Mouse (Mus musculus) embryonic facial prominence, embryonic 12.5 days (tissue): ENCODE measurements at regions not wholly inside any gene's neighbourhood (a gene's known extent, or its start where the extent isn't known, plus 50 kb on each side); places are given as distances from the start of the nearest gene placed in this dataset.
A peak's percentile ranks its signal among the peaks of the same experiment; 100 is the strongest.

Experiments
- ATAC-seq: fragments of 200-750 bp; cut with Nextera tagmentation; 2 replicates; pipeline ENCODE4 v1.8.0; 2017; ENCODE audit not compliant: insufficient number of reproducible peaks, insufficient read depth, low FRiP score, low TSS enrichment
- H3K27ac ChIP-seq: fragments of 300-500 bp; sonication (generic); 2 replicates; pipeline ENCODE4 v1.5.1; 2016; ENCODE audit warnings: mild to moderate bottlenecking
- H3K27me3 ChIP-seq: fragments of 300-500 bp; sonication (generic); 2 replicates; pipeline ENCODE4 v1.6.1; 2016; ENCODE audit warnings: mild to moderate bottlenecking, moderate library complexity
- H3K36me3 ChIP-seq: fragments of 300-500 bp; sonication (generic); 2 replicates; pipeline ENCODE4 v1.6.1; 2016; ENCODE audit warnings: mild to moderate bottlenecking
- H3K4me1 ChIP-seq: fragments of 300-500 bp; sonication (generic); 2 replicates; pipeline ENCODE4 v1.6.1; 2016
- H3K4me2 ChIP-seq: fragments of 300-500 bp; sonication (generic); replicated peaks from 2 replicates; pipeline ENCODE4 v1.6.1; 2016; ENCODE audit warnings: mild to moderate bottlenecking, moderate library complexity
- H3K4me3 ChIP-seq: fragments of 300-500 bp; sonication (generic); 2 replicates; pipeline ENCODE4 v1.5.1; 2016; ENCODE audit warnings: mild to moderate bottlenecking
- H3K9ac ChIP-seq: fragments of 300-500 bp; sonication (generic); 2 replicates; pipeline ENCODE4 v1.6.1; 2016; ENCODE audit warnings: mild to moderate bottlenecking, moderate library complexity
- H3K9me3 ChIP-seq: fragments of 300-500 bp; sonication (generic); 2 replicates; pipeline ENCODE4 v1.6.1; 2016; ENCODE audit warnings: mild to moderate bottlenecking, moderate library complexity
- WGBS: fragments of 180-500 bp; shearing (Covaris S2); methylation state at CpG from one replicate; pipeline ENCODE4 v1.1.7; 2016; 5-methylcytosine and 5-hydroxymethylcytosine counted together

DNA sequence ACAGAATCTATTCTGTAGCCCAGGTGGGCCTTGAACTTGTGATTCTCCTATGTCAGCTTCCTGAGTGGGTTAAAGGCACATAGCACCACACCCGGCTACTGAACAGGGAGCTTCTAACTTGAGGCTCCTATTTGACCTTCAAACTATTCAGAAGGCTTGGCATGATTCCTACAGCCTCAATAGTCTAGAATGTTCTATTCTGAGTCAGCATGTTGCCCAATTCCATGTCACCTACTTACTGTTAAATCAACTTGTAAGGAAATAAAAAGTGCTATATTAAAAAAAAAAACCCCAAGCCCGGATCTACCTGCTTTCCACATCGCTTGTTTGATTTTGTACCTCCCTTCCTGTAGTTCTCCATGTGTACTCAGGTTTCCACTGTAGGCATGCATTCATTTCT is 87.6 kb upstream of the Klf4 start:
- no peak overlapping the region for H3K27ac ChIP-seq
- ATAC-seq, result no peak
- no peaks in the 10 kb centered on the region for H3K27me3 ChIP-seq
- no peaks in the 10 kb centered on the region for H3K36me3 ChIP-seq
- no peaks in the 10 kb centered on the region for H3K4me1 ChIP-seq
- 81% methylated on average over 3 of the region's 3 CpGs for WGBS
- H3K4me3 ChIP-seq, result no peak overlapping the region
- no peaks in the 10 kb centered on the region for H3K9me3 ChIP-seq
- H3K4me2 ChIP-seq, result no peak overlapping the region
- no peak overlapping the region for H3K9ac ChIP-seq

DNA sequence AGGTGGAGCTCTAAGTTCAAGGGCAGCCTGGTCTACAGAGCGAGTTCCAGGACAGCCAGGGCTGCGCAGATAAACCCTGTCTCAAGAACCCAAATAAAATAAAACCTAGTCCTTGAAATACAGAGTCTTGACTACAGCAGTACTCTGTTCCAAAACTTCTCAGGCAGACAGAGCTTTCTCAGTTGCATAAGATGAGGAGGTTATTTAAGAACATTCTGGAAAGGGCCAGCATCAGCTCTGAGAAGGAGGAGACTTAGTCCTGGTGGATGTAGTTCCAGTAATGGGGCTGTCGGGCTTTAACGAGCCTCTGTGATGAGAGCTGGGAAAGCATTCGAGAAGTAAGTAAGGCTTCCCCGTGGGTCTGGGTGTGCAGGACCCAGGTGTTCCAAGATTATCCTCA is 83.5 kb upstream of the Klf4 start:
- no peaks in the 10 kb centered on the region for H3K27me3 ChIP-seq
- H3K4me3 ChIP-seq, result no peak overlapping the region
- H3K4me1 ChIP-seq, result no peaks in the 10 kb centered on the region
- H3K9me3 ChIP-seq, result no peaks in the 10 kb centered on the region
- no peak for ATAC-seq
- H3K4me2 ChIP-seq, result no peak overlapping the region
- H3K9ac ChIP-seq, result no peak overlapping the region
- WGBS, result 70% methylated on average over 6 of the region's 6 CpGs
- no peak overlapping the region for H3K27ac ChIP-seq
- H3K36me3 ChIP-seq, result no peaks in the 10 kb centered on the region

DNA sequence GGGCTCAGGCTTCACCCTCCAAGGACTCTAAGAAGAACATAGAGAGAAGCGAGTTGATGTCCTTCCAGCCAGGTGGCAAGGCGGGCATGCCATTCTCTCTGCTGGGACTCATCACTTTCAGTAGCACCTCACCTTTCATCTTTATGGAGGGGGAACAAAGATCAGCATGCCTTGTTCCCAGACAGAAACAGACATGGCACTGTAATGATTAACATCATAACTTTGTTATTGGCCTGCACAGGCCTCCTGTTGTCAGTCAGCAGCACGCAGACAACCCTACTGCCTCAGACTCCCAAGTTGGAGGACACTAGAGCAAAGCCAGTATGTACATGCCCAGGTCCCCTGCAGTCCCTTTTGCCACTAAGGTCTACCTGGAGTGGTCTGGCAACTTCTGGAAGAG is 81.3 kb upstream of the Klf4 start:
- H3K4me1 ChIP-seq, result no peaks in the 10 kb centered on the region
- no peaks in the 10 kb centered on the region for H3K36me3 ChIP-seq
- no peak overlapping the region for H3K9ac ChIP-seq
- WGBS, result 91% methylated on average over 3 of the region's 3 CpGs
- no peaks in the 10 kb centered on the region for H3K27me3 ChIP-seq
- no peak overlapping the region for H3K4me3 ChIP-seq
- no peaks in the 10 kb centered on the region for H3K9me3 ChIP-seq
- H3K27ac ChIP-seq, result no peak overlapping the region
- no peak for ATAC-seq
- no peak overlapping the region for H3K4me2 ChIP-seq

DNA sequence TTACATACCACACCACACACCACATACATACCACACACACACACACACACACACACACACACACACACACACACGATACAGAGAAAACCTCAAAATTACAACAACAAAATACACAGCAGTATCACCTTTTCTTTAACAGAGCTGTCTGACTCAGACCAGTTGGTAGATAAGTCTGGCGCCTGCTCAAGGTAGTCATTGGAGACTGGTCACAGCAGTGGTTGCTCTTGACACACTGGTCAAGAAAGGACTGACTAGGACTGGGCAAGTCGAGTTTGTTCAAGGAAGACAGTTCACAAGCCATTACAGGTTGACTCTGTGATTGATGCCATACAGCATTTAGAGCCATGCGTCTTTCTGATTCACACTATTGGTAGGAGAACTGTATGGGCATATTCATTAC is 78.7 kb upstream of the Klf4 start:
- H3K9me3 ChIP-seq, result no peaks in the 10 kb centered on the region
- WGBS, result 86% methylated on average over 4 of the region's 4 CpGs
- no peaks in the 10 kb centered on the region for H3K36me3 ChIP-seq
- no peak for ATAC-seq
- H3K27me3 ChIP-seq, result no peaks in the 10 kb centered on the region
- no peak overlapping the region for H3K4me3 ChIP-seq
- H3K4me1 ChIP-seq, result no peaks in the 10 kb centered on the region
- no peak overlapping the region for H3K27ac ChIP-seq
- H3K9ac ChIP-seq, result no peak overlapping the region
- no peak overlapping the region for H3K4me2 ChIP-seq

DNA sequence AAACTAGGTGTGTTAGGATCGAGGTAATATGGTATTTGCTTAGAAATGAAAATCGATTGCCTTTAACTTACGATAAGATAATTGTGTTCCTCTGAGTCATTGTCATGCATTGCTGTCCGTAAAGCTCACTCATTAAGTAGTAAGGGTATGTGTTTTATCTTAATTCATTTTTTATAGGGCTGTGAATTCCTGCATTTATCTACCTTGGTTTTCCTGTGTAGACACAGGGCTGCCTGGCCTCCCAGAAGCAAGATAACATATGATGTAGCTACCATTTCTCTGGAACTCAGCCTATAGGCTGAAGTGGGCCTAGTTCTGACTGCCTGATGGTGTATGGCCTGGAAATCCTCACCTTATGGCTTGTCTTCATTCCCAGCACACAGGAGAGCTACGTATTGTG is 76.9 kb upstream of the Klf4 start:
- H3K9me3 ChIP-seq, result no peaks in the 10 kb centered on the region
- no peak overlapping the region for H3K4me3 ChIP-seq
- no peaks in the 10 kb centered on the region for H3K36me3 ChIP-seq
- H3K9ac ChIP-seq, result no peak overlapping the region
- no peak for ATAC-seq
- 86% methylated on average over 5 of the region's 5 CpGs for WGBS
- no peaks in the 10 kb centered on the region for H3K27me3 ChIP-seq
- no peak overlapping the region for H3K27ac ChIP-seq
- no peak overlapping the region for H3K4me2 ChIP-seq
- H3K4me1 ChIP-seq, result no peaks in the 10 kb centered on the region

DNA sequence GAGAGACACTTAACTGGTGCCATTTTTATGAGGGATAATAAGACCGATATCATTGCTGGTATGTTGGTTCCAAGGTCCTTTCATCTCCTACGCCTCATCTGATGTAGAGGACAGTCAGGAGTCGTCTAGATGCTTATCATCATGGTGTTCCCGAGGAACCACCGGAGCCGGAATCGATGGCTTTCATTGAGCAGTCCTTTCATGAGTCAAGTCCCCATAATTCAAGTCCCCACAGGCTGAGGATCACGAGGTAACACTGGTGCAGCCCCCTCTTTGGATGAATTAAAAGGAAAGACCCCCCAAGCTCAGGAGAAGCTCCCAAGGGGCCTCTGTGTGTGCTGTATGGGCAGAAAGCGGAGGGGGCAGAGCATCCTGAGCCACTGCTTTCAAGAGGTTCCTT is 73.3 kb upstream of the Klf4 start:
- no peak overlapping the region for H3K4me3 ChIP-seq
- no peaks in the 10 kb centered on the region for H3K4me1 ChIP-seq
- no peak overlapping the region for H3K27ac ChIP-seq
- 93% methylated on average over 9 of the region's 9 CpGs for WGBS
- H3K4me2 ChIP-seq, result no peak overlapping the region
- ATAC-seq, result no peak
- H3K36me3 ChIP-seq, result no peaks in the 10 kb centered on the region
- no peaks in the 10 kb centered on the region for H3K9me3 ChIP-seq
- no peak overlapping the region for H3K9ac ChIP-seq
- no peaks in the 10 kb centered on the region for H3K27me3 ChIP-seq

DNA sequence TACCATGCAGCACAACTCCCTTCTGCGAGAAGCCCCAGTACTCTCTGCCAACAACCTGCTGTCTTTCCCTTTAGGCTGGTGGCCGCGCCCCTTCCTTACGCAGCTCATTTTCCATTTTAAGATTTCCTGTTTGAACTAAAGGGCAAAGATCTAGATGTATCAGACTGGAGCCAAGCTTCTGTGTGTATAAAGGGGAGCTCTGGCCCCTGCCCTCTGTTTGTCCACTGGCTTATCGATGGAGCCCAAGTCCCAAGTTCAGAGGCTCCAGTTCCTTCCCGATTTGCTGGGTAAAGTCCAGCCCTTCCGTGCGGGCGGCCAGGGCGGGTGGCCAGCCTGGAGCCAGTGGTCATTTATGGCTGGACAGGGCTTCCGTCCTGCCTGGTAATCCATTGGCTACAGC is 72.6 kb upstream of the Klf4 start:
- Histone ChIP-seq H3K4me1 (no peaks in the 10 kb centered on the region), H3K27ac (no peak overlapping the region), H3K36me3 (no peaks in the 10 kb centered on the region), H3K9ac (no peak overlapping the region), H3K4me2 (no peak overlapping the region), H3K27me3 (no peaks in the 10 kb centered on the region), H3K4me3 (no peak overlapping the region), H3K9me3 (no peaks in the 10 kb centered on the region)
- ATAC-seq, result no peak
- 90% methylated on average over 11 of the region's 11 CpGs for WGBS

DNA sequence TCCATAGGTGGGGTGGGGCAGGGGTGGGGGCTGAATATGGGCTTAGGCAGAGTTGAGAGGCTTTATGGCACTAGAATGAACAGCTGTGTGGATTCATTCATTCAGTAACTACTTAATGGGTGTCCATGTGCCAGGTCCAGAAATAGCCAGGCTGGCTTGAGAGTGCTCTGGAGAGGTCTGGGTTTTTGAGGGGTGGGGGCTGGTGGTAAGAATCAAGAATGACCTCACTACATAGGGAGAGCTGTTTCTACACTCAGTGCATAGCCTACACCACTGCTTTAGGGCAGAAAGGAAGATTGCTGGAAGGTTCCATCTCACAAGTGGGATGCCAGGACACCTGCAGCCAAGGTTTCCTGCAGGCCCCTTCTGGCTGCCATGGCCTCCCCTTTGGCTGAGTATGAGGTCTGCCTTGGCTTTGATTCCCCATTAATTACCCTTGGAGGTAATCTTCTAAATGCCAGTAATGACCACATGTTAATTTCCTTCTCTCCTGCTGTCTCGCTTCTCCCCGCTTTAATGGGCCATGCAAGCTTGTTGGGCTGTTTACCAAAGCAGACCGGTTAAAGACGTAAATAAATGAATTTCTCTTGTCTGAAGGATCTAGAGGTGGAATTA is 71.7 kb upstream of the Klf4 start:
- whole genome bisulfite sequencing, result 82% methylated on average over 4 of the region's 4 CpGs
- H3K9ac ChIP-seq, result no peak overlapping the region
- no peaks in the 10 kb centered on the region for H3K4me1 ChIP-seq
- H3K27ac ChIP-seq, result no peak overlapping the region
- H3K36me3 ChIP-seq, result no peaks in the 10 kb centered on the region
- no peaks in the 10 kb centered on the region for H3K9me3 ChIP-seq
- H3K4me2 ChIP-seq, result no peak overlapping the region
- no peaks in the 10 kb centered on the region for H3K27me3 ChIP-seq
- H3K4me3 ChIP-seq, result no peak overlapping the region
- 0 out of 2 replicates have a peak, but pooled peaks have one; percentile 35 for ATAC-seq

DNA sequence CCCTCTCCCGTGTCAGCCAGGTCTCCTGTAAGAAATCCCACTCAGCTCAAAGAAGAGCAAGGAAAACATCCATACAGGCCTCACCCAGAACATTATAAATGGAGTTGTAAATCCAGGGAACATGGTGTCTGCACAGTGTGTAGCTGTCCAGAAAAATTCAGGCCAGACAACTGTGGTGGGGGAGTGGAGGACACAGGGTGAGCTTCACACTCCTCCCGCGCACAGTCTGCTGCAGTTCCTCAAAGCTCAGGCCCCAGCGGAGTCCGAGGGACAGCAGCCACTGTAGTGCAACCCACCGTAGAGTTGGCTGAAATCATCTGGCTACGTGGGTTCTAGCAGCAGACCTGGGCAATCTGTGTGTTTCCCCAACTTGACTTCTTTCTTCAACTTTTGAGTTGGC is 62.9 kb upstream of the Klf4 start:
- Histone ChIP-seq H3K4me2 (no peak overlapping the region), H3K36me3 (no peaks in the 10 kb centered on the region), H3K9me3 (no peaks in the 10 kb centered on the region), H3K4me3 (no peak overlapping the region), H3K27ac (no peak overlapping the region), H3K27me3 (no peaks in the 10 kb centered on the region), H3K4me1 (no peaks in the 10 kb centered on the region), H3K9ac (no peak overlapping the region)
- WGBS, result 91% methylated on average over 7 of the region's 7 CpGs
- no peak for ATAC-seq

DNA sequence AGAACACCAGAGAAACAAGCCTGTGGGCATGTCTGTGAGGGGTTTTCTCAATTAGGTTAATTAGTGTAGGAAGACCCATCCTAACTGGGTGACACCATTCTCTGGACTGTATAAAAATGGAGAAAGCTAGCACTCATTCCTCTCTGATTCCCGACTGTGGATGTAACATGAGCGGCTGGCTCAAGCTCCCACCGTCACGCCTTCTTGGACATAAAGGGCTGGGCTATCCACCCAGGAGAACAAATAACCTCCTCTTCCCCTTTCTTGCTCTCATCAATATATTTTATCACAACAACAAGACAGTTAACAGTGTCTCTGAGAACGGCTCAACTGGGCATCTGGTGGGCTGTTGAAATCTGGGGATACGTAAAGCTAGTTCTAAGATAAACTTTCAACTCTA is 62.4 kb upstream of the Klf4 start:
- Histone ChIP-seq H3K4me2 (no peak overlapping the region), H3K36me3 (no peaks in the 10 kb centered on the region), H3K4me1 (no peaks in the 10 kb centered on the region), H3K27me3 (no peaks in the 10 kb centered on the region), H3K27ac (no peak overlapping the region), H3K9me3 (no peaks in the 10 kb centered on the region), H3K4me3 (no peak overlapping the region), H3K9ac (no peak overlapping the region)
- no peak for ATAC-seq
- WGBS, result 82% methylated on average over 6 of the region's 6 CpGs

DNA sequence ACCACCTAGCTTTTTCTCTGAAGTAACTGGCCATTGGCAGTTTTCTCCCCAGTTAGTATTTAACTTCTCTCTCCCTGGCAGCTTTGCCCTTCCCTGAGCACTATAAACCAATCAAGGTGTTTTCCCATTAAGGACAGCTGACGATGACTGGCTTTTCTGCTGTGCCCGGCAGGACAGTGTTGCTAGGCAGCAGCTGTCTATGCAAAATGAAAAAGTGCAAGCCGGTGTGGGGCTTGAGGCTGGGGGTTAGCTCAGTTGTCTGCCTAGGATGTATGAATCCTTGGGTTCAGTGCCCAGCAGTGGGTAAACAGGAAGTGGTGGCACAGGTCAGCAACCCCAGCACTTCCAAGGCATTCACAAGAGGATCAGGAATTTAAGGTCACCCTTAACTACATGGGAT is 60.9 kb upstream of the Klf4 start:
- H3K9ac ChIP-seq, result no peak overlapping the region
- H3K4me3 ChIP-seq, result no peak overlapping the region
- H3K27ac ChIP-seq, result no peak overlapping the region
- no peaks in the 10 kb centered on the region for H3K36me3 ChIP-seq
- 33% methylated on average over 3 of the region's 3 CpGs for WGBS
- H3K27me3 ChIP-seq, result no peaks in the 10 kb centered on the region
- no peak for ATAC-seq
- H3K4me1 ChIP-seq, result no peaks in the 10 kb centered on the region
- no peaks in the 10 kb centered on the region for H3K9me3 ChIP-seq
- H3K4me2 ChIP-seq, result no peak overlapping the region

DNA sequence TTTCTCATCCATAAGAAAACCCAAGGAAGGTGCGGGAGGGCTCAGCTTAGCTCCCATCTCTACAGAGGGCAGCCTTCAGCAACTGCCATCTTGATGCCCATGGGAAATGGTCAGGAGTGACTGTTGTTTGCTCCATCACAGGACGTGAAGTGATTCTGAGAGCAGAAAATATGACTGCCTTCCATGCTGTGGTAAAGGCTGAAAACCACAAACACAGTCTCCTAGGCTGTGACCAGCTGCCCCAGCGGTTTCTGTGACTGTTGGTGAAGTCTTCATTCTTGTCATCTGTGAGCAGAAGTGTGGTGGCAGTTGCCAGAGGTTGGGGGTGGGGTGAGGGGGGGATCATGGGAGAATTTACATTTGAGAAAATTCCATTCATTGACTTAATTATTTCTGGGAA is 53.9 kb upstream of the Klf4 start:
- 81% methylated on average over 3 of the region's 3 CpGs for WGBS
- Histone ChIP-seq H3K27me3 (no peaks in the 10 kb centered on the region), H3K36me3 (no peaks in the 10 kb centered on the region), H3K4me2 (no peak overlapping the region), H3K4me3 (no peak overlapping the region), H3K9ac (no peak overlapping the region), H3K27ac (no peak overlapping the region), H3K9me3 (no peaks in the 10 kb centered on the region), H3K4me1 (no peaks in the 10 kb centered on the region)
- no peak for ATAC-seq

DNA sequence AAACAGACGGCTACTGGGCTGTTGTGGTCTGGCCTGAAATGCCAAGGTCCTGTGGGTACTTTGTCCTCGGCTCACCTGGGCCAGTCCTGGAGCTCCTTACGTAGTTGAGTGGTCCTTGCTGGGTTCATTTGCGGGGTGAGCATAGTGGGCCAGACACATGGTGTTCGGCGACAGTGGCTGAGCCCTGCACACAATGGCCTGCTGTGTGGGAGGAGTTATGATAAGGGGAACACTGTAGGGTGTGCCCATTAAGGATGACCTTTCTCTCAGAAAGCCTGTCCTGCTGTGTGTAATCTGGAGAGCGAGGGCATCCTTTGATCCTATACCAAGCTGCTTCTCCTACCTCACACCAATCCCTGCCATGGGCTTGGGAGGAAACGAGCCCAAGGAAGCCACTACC is 51.3 kb upstream of the Klf4 start:
- no peak overlapping the region for H3K4me2 ChIP-seq
- 56% methylated on average over 8 of the region's 8 CpGs for WGBS
- ATAC-seq, result no peak
- H3K9me3 ChIP-seq, result no peaks in the 10 kb centered on the region
- no peaks in the 10 kb centered on the region for H3K4me1 ChIP-seq
- no peak overlapping the region for H3K4me3 ChIP-seq
- H3K27ac ChIP-seq, result no peak overlapping the region
- no peak overlapping the region for H3K9ac ChIP-seq
- H3K27me3 ChIP-seq, result no peaks in the 10 kb centered on the region
- no peaks in the 10 kb centered on the region for H3K36me3 ChIP-seq
